Mouse (Mus musculus): ENCODE measurements at regions not wholly inside any gene's neighbourhood (a gene's known extent, or its start where the extent isn't known, plus 50 kb on each side); places are given as distances from the start of the nearest gene placed in this dataset.

- DNase-seq (ENCODE audit: low spot score in 2 of 2) = peak; percentile 3 to 6
These were observed 87.9 kb downstream of the Cypt15 start for GRCm38 (mm10) chrX:39433918-39434317.
